4 mouse cellular contexts compared by ENCODE assay signal in genomic region chr1:53740077-53740776, GRCm38 (mm10). TPM values are rescaled to one million over a fixed set of nuclear protein-coding genes. Genes with fewer than 3 reads are reported as not detected.
"Had no signal": no experiment of that assay in that cellular context is flagged by ENCODE, and none has a peak within 500 bp of the region (broad histone marks: within the 10 kb centered on the region; RNA-seq: fewer than 3 reads in every experiment).

No protein-coding gene starts in this region.

RNA-seq across cellular contexts. Expression of gene Dnah7a, which starts 33.6 kb away (rescaled TPM):
- polyA plus RNA-seq: liver, embryonic 13.5 days; liver, postnatal 0 days; macrophage; myocyte had no signal
